Mouse (Mus musculus): Measurements from ENCODE around the gene Traf3ip2. TPM values are rescaled to one million over a fixed set of nuclear protein-coding genes. Genes with fewer than 3 reads are reported as not detected.

Gene Traf3ip2
- polyA plus RNA-seq (2014; fragmentation: Nextera tagmentation; extraction: Ambion mirVana) = 5.7 and 6.1 TPM in 2 replicates

DNA sequence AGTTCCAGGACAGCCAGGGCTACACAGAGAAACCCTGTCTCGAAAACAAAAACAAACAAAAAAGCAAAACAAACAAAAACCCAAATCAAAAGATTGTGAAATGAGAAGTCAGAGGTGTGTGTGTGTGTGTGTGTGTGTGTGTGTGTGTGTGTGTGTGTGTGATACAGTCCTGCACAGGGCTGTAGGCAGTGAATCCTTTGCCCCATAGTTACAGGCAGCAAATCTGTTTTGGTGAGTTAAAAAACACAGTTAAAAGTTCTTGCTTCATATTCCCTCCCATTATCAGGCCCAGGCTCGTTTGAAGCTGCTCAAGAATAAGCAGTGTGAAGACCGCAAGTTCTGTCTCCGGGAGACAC, at the start of gene Traf3ip2:
TSS of gene Traf3ip2 (plus strand) at position 302 of the 356 bp plus-strand sequence.
- peak within 1 kb of the TSS; percentile 27 for H3K4me2 ChIP-seq (ENCODE audit: low read depth, low read length)
- no peaks in the 10 kb centered on the region for H3K27me3 ChIP-seq (ENCODE audit: control insufficient read depth, insufficient read depth, low read length)
- H3K9me3 ChIP-seq (ENCODE audit: control insufficient read depth, low read length) = no peaks in the 10 kb centered on the region
- ATAC-seq (ENCODE audit: low read depth) = no peak
- H3K4me3 ChIP-seq (ENCODE audit: low read depth, low read length) = no peak within 1 kb of the TSS
- H3K4me1 ChIP-seq (ENCODE audit: control insufficient read depth, insufficient read depth, low read length) = 0 out of 2 replicates have a peak, but pooled peaks cover 5% of the 10 kb centered on the region
- no peaks in the 10 kb centered on the region for H3K36me3 ChIP-seq (ENCODE audit: control insufficient read depth, insufficient read depth, low read length)
- H3K9ac ChIP-seq (replicated peaks; ENCODE audit: low read depth, low read length) = no peak within 1 kb of the TSS
- WGBS = 52% methylated on average over 4 of the region's 4 CpGs
- peak within 1 kb of the TSS; percentile 28; the same call in 1 of the 2 replicates for H3K27ac ChIP-seq (ENCODE audit: low read depth, low read length)

DNA sequence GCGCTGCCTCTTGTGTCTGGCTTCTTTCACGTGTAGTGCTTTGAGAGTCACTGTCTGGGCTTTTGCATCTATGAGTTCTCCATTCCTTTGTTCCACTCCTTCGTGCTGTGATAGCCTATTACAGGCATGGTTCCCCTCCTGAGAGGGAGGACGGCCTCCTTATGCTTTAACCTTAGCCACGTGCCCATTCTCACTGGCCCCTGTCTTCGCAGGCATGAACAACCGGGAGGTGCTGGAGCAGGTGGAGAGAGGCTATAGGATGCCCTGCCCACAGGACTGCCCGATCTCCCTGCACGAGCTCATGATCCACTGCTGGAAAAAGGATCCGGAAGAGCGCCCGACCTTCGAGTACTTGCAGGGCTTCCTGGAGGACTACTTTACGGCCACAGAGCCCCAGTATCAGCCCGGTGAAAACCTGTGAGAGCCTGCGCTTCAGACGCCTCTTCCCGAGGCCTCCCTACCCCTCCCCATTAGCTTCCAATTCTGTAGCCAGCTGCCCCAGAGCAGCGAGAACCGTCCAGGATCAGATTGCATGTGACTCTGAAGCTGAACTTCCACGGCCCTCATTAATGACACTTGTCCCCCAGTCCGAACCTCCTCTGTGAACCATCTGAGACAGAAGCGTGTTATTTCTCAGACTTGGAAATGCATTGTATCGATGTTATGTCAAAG, 49.0 kb upstream of the Traf3ip2 start:
- Histone ChIP-seq H3K27me3 (ENCODE audit: control insufficient read depth, insufficient read depth, low read length) (no peaks in the 10 kb centered on the region), H3K27ac (ENCODE audit: low read depth, low read length) (0 out of 2 replicates have a peak overlapping the region, but pooled peaks have one; percentile 16), H3K9ac (replicated peaks; ENCODE audit: low read depth, low read length) (no peak overlapping the region), H3K4me1 (ENCODE audit: control insufficient read depth, insufficient read depth, low read length) (peaks cover 5% of the 10 kb centered on the region; the same call in 1 of the 2 replicates), H3K4me2 (ENCODE audit: low read depth, low read length) (no peak overlapping the region), H3K4me3 (ENCODE audit: low read depth, low read length) (no peak overlapping the region), H3K9me3 (ENCODE audit: control insufficient read depth, low read length) (no peaks in the 10 kb centered on the region), H3K36me3 (ENCODE audit: control insufficient read depth, insufficient read depth, low read length) (0 out of 2 replicates have a peak, but pooled peaks cover 8% of the 10 kb centered on the region)
- WGBS = 44% methylated on average over 24 of the region's 24 CpGs
- no peak for ATAC-seq (ENCODE audit: low read depth)

DNA sequence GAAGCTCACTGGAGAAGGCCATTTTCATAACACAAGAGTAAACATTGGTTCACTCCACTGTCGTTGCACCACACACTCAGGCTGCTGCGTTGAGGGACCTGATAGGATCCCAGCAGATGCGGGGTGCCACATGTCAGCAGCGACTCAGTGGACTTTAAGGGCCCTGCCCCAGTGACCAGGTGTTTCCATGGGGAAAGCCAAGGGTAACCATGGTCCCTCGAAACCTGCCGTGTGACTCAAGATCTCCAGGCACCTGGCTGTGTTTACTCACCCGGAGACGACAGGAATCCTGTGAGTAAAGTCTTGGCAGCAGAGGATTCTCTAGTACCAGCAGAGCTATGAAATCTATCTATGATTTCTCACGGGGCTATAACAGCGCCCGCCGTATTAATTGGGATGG, 45.8 kb upstream of the Traf3ip2 start:
- peak overlapping the region; percentile 44; the same call in 1 of the 2 replicates for H3K27ac ChIP-seq (ENCODE audit: low read depth, low read length)
- H3K9me3 ChIP-seq (ENCODE audit: control insufficient read depth, low read length) = no peaks in the 10 kb centered on the region
- H3K4me3 ChIP-seq (ENCODE audit: low read depth, low read length) = no peak overlapping the region
- WGBS = 77% methylated on average over 12 of the region's 12 CpGs
- H3K4me2 ChIP-seq (ENCODE audit: low read depth, low read length) = no peak overlapping the region
- 0 out of 2 replicates have a peak, but pooled peaks cover 8% of the 10 kb centered on the region for H3K36me3 ChIP-seq (ENCODE audit: control insufficient read depth, insufficient read depth, low read length)
- H3K9ac ChIP-seq (replicated peaks; ENCODE audit: low read depth, low read length) = no peak overlapping the region
- no peaks in the 10 kb centered on the region for H3K27me3 ChIP-seq (ENCODE audit: control insufficient read depth, insufficient read depth, low read length)
- no peak for ATAC-seq (ENCODE audit: low read depth)
- peaks cover 12% of the 10 kb centered on the region; the same call in 1 of the 2 replicates for H3K4me1 ChIP-seq (ENCODE audit: control insufficient read depth, insufficient read depth, low read length)

GRCm38 (mm10) chr10:39568991-39569390, 43.7 kb upstream of the Traf3ip2 start:
- no peak overlapping the region for H3K27ac ChIP-seq (ENCODE audit: low read depth, low read length)
- no peak overlapping the region for H3K9ac ChIP-seq (replicated peaks; ENCODE audit: low read depth, low read length)
- no peaks in the 10 kb centered on the region for H3K27me3 ChIP-seq (ENCODE audit: control insufficient read depth, insufficient read depth, low read length)
- no peaks in the 10 kb centered on the region for H3K9me3 ChIP-seq (ENCODE audit: control insufficient read depth, low read length)
- H3K4me1 ChIP-seq (ENCODE audit: control insufficient read depth, insufficient read depth, low read length) = peaks cover 21% of the 10 kb centered on the region; the same call in 1 of the 2 replicates
- 0 out of 2 replicates have a peak, but pooled peaks cover 8% of the 10 kb centered on the region for H3K36me3 ChIP-seq (ENCODE audit: control insufficient read depth, insufficient read depth, low read length)
- 93% methylated on average over 4 of the region's 4 CpGs for WGBS
- ATAC-seq (ENCODE audit: low read depth) = no peak
- H3K4me3 ChIP-seq (ENCODE audit: low read depth, low read length) = no peak overlapping the region
- H3K4me2 ChIP-seq (ENCODE audit: low read depth, low read length) = no peak overlapping the region

- WGBS = 26% methylated on average over 7 of the region's 7 CpGs
- Histone ChIP-seq H3K4me3 (ENCODE audit: low read depth, low read length) (no peak overlapping the region), H3K9ac (replicated peaks; ENCODE audit: low read depth, low read length) (no peak overlapping the region), H3K4me2 (ENCODE audit: low read depth, low read length) (no peak overlapping the region), H3K27ac (ENCODE audit: low read depth, low read length) (peak overlapping the region; percentile 81), H3K4me1 (ENCODE audit: control insufficient read depth, insufficient read depth, low read length) (peaks cover 21% of the 10 kb centered on the region; the same call in 1 of the 2 replicates), H3K36me3 (ENCODE audit: control insufficient read depth, insufficient read depth, low read length) (no peaks in the 10 kb centered on the region), H3K27me3 (ENCODE audit: control insufficient read depth, insufficient read depth, low read length) (no peaks in the 10 kb centered on the region), H3K9me3 (ENCODE audit: control insufficient read depth, low read length) (no peaks in the 10 kb centered on the region)
- ATAC-seq (ENCODE audit: low read depth) = peak; percentile 49
Observed at GRCm38 (mm10) chr10:39571011-39571410, 41.7 kb upstream of the Traf3ip2 start.

- peak; percentile 13; the same call in 1 of the 2 replicates for ATAC-seq (ENCODE audit: low read depth)
Observed at GRCm38 (mm10) chr10:39572050-39572671, 40.6 kb upstream of the Traf3ip2 start.

DNA sequence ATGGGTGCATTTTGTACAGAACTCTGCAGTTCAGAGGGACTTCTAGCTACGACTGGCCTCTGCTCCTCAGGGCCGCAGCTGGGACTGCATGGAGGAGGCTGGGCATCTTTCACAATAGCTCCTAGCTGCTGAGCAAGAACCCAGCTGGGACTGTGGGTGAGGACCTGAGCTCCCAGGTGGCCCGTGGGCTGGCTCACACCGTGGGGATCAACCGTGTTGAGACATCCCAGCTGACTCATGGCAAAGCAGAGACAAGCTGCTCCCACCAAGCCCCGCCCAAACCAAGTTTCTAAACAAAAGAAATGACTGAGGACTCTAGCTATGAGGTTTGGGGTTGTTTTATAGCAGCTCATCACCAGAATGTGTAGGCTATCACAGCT, 40.1 kb upstream of the Traf3ip2 start:
- WGBS = 21% methylated on average over 6 of the region's 6 CpGs

More at GRCm38 (mm10) chr10:39572050-39572671, 40.6 kb upstream of the Traf3ip2 start:
- Histone ChIP-seq H3K4me2 (ENCODE audit: low read depth, low read length) (no peak overlapping the region), H3K9ac (replicated peaks; ENCODE audit: low read depth, low read length) (no peak overlapping the region), H3K27me3 (ENCODE audit: control insufficient read depth, insufficient read depth, low read length) (no peaks in the 10 kb centered on the region), H3K27ac (ENCODE audit: low read depth, low read length) (peak overlapping the region; percentile 81), H3K4me3 (ENCODE audit: low read depth, low read length) (no peak overlapping the region), H3K9me3 (ENCODE audit: control insufficient read depth, low read length) (no peaks in the 10 kb centered on the region), H3K4me1 (ENCODE audit: control insufficient read depth, insufficient read depth, low read length) (peaks cover 21% of the 10 kb centered on the region; the same call in 1 of the 2 replicates), H3K36me3 (ENCODE audit: control insufficient read depth, insufficient read depth, low read length) (no peaks in the 10 kb centered on the region)
- WGBS = 25% methylated on average over 9 of the region's 9 CpGs

GRCm38 (mm10) chr10:39576466-39576865, 36.3 kb upstream of the Traf3ip2 start:
- Histone ChIP-seq H3K4me2 (ENCODE audit: low read depth, low read length) (no peak overlapping the region), H3K27me3 (ENCODE audit: control insufficient read depth, insufficient read depth, low read length) (no peaks in the 10 kb centered on the region), H3K27ac (ENCODE audit: low read depth, low read length) (no peak overlapping the region), H3K4me1 (ENCODE audit: control insufficient read depth, insufficient read depth, low read length) (peaks cover 13% of the 10 kb centered on the region; the same call in 1 of the 2 replicates), H3K9me3 (ENCODE audit: control insufficient read depth, low read length) (no peaks in the 10 kb centered on the region), H3K9ac (replicated peaks; ENCODE audit: low read depth, low read length) (no peak overlapping the region), H3K4me3 (ENCODE audit: low read depth, low read length) (no peak overlapping the region), H3K36me3 (ENCODE audit: control insufficient read depth, insufficient read depth, low read length) (no peaks in the 10 kb centered on the region)
- no peak for ATAC-seq (ENCODE audit: low read depth)
- 55% methylated on average over 6 of the region's 6 CpGs for WGBS

More for the DNA sequence above, 40.1 kb upstream of the Traf3ip2 start:
- ATAC-seq (ENCODE audit: low read depth) = no peak
- Histone ChIP-seq H3K27me3 (ENCODE audit: control insufficient read depth, insufficient read depth, low read length) (no peaks in the 10 kb centered on the region), H3K4me1 (ENCODE audit: control insufficient read depth, insufficient read depth, low read length) (peaks cover 21% of the 10 kb centered on the region; the same call in 1 of the 2 replicates), H3K36me3 (ENCODE audit: control insufficient read depth, insufficient read depth, low read length) (no peaks in the 10 kb centered on the region), H3K9ac (replicated peaks; ENCODE audit: low read depth, low read length) (no peak overlapping the region), H3K9me3 (ENCODE audit: control insufficient read depth, low read length) (no peaks in the 10 kb centered on the region), H3K4me2 (ENCODE audit: low read depth, low read length) (no peak overlapping the region), H3K27ac (ENCODE audit: low read depth, low read length) (peak overlapping the region; percentile 81), H3K4me3 (ENCODE audit: low read depth, low read length) (no peak overlapping the region)

GRCm38 (mm10) chr10:39580477-39580876, 32.3 kb upstream of the Traf3ip2 start:
- 82% methylated on average over 8 of the region's 8 CpGs for WGBS
- ATAC-seq (ENCODE audit: low read depth) = no peak
- no peaks in the 10 kb centered on the region for H3K4me1 ChIP-seq (ENCODE audit: control insufficient read depth, insufficient read depth, low read length)

More at GRCm38 (mm10) chr10:39580477-39580876, 32.3 kb upstream of the Traf3ip2 start:
- H3K36me3 ChIP-seq (ENCODE audit: control insufficient read depth, insufficient read depth, low read length) = no peaks in the 10 kb centered on the region
- H3K4me2 ChIP-seq (ENCODE audit: low read depth, low read length) = no peak overlapping the region
- H3K27ac ChIP-seq (ENCODE audit: low read depth, low read length) = no peak overlapping the region
- H3K9me3 ChIP-seq (ENCODE audit: control insufficient read depth, low read length) = no peaks in the 10 kb centered on the region
- no peak overlapping the region for H3K9ac ChIP-seq (replicated peaks; ENCODE audit: low read depth, low read length)
- H3K4me3 ChIP-seq (ENCODE audit: low read depth, low read length) = no peak overlapping the region
- no peaks in the 10 kb centered on the region for H3K27me3 ChIP-seq (ENCODE audit: control insufficient read depth, insufficient read depth, low read length)

All from neural tube, embryonic 14.5 days (tissue).